Mouse (Mus musculus): ENCODE measurements around the gene Gm40193.

- TF ChIP-seq CTCF (IDR thresholded peaks at IDR 0.05; ENCODE audit: low read depth, low read length) (no peak), GATA2 (IDR thresholded peaks at IDR 0.05; ENCODE audit: borderline replicate concordance, low read depth, low read length) (no peak), GATA1 (IDR thresholded peaks at IDR 0.05; ENCODE audit: borderline replicate concordance, low read length) (no peak), POLR2AphosphoS5 (IDR thresholded peaks at IDR 0.05; ENCODE audit: insufficient replicate concordance, low read depth, low read length) (no peak)
These were observed 4.1 kb downstream of the Gm40193 start for GRCm38 (mm10) chr11:70528610-70529009.

All from G1E (cell line).